Mouse (Mus musculus) forebrain, embryonic 15.5 days (tissue): ENCODE data around the gene Kcnmb1. TPM values are rescaled to one million over a fixed set of nuclear protein-coding genes. Genes with fewer than 3 reads are reported as not detected.

Source experiments
- ATAC-seq: fragments of 200-750 bp; cut with Nextera tagmentation; replicated peaks from 2 replicates; pipeline ENCODE4 v1.8.0; 2017; ENCODE audit warnings: mild to moderate bottlenecking, moderate TSS enrichment, moderate library complexity
- H3K27ac ChIP-seq: fragments of 300-500 bp; sonication (generic); replicated peaks from 2 replicates; pipeline ENCODE4 v1.5.1; 2015; ENCODE audit warnings: mild to moderate bottlenecking, inconsistent platforms
- H3K27me3 ChIP-seq: fragments of 300-500 bp; sonication (generic); 2 replicates; pipeline ENCODE4 v1.6.1; 2015; ENCODE audit warnings: inconsistent platforms
- H3K36me3 ChIP-seq: fragments of 300-500 bp; sonication (generic); 2 replicates; pipeline ENCODE4 v1.6.1; 2015; ENCODE audit warnings: mild to moderate bottlenecking, inconsistent platforms
- H3K4me1 ChIP-seq: fragments of 300-500 bp; sonication (generic); 2 replicates; pipeline ENCODE4 v1.6.1; 2015; ENCODE audit warnings: inconsistent platforms
- H3K4me2 ChIP-seq: fragments of 300-500 bp; sonication (generic); replicated peaks from 2 replicates; pipeline ENCODE4 v1.6.1; 2015; ENCODE audit warnings: mild to moderate bottlenecking, inconsistent platforms
- H3K4me3 ChIP-seq: fragments of 300-500 bp; sonication (generic); 2 replicates; pipeline ENCODE4 v1.5.1; 2015; ENCODE audit warnings: mild to moderate bottlenecking, inconsistent platforms
- H3K9ac ChIP-seq: fragments of 300-500 bp; sonication (generic); replicated peaks from 2 replicates; pipeline ENCODE4 v1.6.1; 2015; ENCODE audit warnings: mild to moderate bottlenecking, inconsistent platforms
- H3K9me3 ChIP-seq: fragments of 300-500 bp; sonication (generic); 2 replicates; pipeline ENCODE4 v1.6.1; 2016; ENCODE audit warnings: inconsistent platforms
- WGBS: fragments of 180-500 bp; shearing (Covaris S2); methylation state at CpG from one replicate; pipeline ENCODE4 v1.1.7; 2015; ENCODE audit warnings: mixed read lengths; 5-methylcytosine and 5-hydroxymethylcytosine counted together
- polyA plus RNA-seq: library from polyadenylated mRNA; unstranded; fragments of >200 nt; fragmentation: Nextera tagmentation; extraction: Ambion mirVana; gene quantifications from 2 replicates; pipeline ENCODE4 v1.2.1, GENCODE M21; 2015

Kcnmb1 gene
- polyA plus RNA-seq, 1 experiment from 2014 or later = 0.15 TPM

DNA sequence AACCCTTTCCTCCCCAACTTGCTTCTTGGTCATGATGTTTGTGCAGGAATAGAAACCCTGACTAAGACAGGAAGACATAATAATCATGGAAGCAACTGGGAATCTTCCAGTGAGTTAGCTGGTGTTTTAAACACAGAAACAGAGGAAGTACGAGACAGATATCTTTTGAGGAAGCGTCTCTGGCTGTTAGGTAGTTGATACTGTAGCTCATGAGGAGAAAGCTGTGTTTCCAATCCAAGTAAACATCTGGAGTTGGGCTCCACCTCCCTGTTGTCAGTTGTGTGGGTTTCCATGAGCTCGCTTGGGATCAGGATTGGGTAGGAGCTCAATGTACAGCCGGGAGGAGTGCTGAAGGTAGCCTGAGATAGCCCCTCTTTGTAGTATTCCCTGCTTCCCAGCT is 16.3 kb upstream of the Kcnmb1 start:
- Histone ChIP-seq H3K4me1 (no peaks in the 10 kb centered on the region), H3K27ac (no peak overlapping the region), H3K9me3 (no peaks in the 10 kb centered on the region), H3K4me3 (no peak overlapping the region), H3K36me3 (no peaks in the 10 kb centered on the region), H3K27me3 (no peaks in the 10 kb centered on the region), H3K9ac (no peak overlapping the region), H3K4me2 (no peak overlapping the region)
- 86% methylated on average over 4 of the region's 4 CpGs for WGBS
- ATAC-seq = no peak

DNA sequence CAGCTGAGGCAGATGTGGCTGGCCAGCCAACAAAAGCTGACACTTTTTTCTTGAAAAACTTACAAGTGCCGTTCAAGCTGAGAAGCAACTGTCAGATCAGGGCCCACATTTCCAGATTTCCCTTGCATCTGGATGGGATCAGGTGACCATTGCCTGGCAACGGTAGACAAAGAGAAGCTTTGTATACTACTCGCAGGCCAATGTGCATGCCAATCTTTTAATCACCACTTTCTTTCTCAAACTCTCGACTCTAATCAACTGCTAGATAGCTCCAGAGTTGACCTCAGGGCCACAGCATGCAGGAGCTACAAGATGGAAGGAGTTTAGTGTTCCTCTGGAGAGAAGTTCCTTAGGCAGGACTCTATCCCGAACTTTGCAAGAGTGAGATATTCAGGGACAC is 11.7 kb upstream of the Kcnmb1 start:
- WGBS = 17% methylated on average over 5 of the region's 5 CpGs
- no peak overlapping the region for H3K27ac ChIP-seq
- no peak for ATAC-seq
- no peak overlapping the region for H3K9ac ChIP-seq
- no peak overlapping the region for H3K4me2 ChIP-seq
- H3K27me3 ChIP-seq = no peaks in the 10 kb centered on the region
- H3K4me1 ChIP-seq = no peaks in the 10 kb centered on the region
- no peak overlapping the region for H3K4me3 ChIP-seq
- no peaks in the 10 kb centered on the region for H3K9me3 ChIP-seq
- no peaks in the 10 kb centered on the region for H3K36me3 ChIP-seq

DNA sequence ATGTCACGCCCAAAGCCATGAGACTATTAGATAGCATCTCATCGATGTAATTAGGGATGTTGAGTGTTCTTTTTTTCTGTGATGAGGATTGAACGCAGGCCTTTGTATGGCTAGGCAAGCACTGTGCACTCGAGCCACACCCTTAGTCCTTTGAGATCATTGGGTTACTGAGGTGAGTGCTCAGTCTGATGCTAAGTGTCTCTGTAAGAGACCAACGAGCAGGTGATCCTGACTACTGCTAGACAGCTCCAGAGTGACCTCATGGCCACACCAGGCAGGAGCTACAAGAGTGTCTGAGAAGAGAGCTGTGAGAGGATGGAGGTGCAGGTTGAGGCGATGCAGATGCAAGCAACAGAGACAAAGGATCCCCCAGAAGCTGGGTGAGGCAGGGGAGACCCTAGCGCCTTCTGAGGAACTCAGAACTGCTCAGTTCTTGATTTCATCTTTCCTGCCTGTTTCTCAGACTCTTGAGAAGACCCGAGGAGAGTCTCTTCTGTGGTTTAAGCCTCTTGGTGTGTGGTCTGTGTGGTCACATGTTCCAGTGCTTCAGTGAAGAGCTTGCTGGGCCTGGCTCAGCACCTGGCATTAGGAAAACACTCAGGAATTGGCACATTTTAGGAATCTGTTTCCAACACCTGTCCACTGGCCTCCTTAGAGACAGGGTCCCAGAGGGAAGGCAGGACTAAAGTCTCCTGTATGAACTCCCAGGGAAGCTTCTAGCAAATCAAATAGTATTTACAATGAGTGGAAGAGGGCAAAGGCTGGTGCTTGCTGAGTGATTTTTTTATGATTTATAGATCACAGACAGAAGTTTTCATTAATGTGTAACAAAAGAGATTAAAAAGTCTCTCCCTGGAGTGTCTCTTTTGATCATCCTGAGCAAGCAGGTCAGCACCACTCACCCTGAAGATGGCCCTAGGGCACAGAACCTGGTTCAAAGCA is 10.9 kb upstream of the Kcnmb1 start:
- H3K9ac ChIP-seq = no peak overlapping the region
- H3K4me2 ChIP-seq = no peak overlapping the region
- 80% methylated on average over 8 of the region's 8 CpGs for WGBS

DNA sequence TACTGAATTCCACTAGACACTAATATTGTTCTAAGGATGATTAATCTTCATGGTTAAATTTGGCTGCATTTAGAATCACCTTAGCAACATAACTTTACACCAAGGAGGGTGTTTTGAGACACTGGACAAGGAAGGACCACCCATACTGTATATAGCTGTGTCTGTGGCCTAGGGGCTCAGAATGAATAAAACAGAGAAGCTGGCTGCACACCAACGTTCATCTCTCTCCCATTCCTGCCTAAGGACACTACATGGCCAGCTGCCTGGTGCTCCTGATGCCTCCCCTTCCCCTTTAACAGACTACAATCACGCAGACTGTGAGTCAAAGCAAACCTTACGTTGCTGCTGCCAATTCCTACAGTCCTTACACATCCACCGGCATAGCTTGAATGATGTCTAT is 6.8 kb upstream of the Kcnmb1 start:
- Histone ChIP-seq H3K4me3 (no peak overlapping the region), H3K27ac (no peak overlapping the region), H3K9ac (no peak overlapping the region), H3K27me3 (no peaks in the 10 kb centered on the region), H3K4me1 (no peaks in the 10 kb centered on the region), H3K36me3 (no peaks in the 10 kb centered on the region), H3K9me3 (no peaks in the 10 kb centered on the region), H3K4me2 (no peak overlapping the region)
- WGBS = 73% methylated on average over 4 of the region's 4 CpGs
- ATAC-seq = no peak

More for the DNA sequence above, 10.9 kb upstream of the Kcnmb1 start:
- Histone ChIP-seq H3K9me3 (no peaks in the 10 kb centered on the region), H3K27ac (no peak overlapping the region), H3K27me3 (no peaks in the 10 kb centered on the region), H3K36me3 (no peaks in the 10 kb centered on the region), H3K4me3 (no peak overlapping the region), H3K4me1 (no peaks in the 10 kb centered on the region)
- no peak for ATAC-seq

- Histone ChIP-seq H3K27me3 (no peaks in the 10 kb centered on the region), H3K9me3 (no peaks in the 10 kb centered on the region), H3K9ac (no peak overlapping the region), H3K36me3 (no peaks in the 10 kb centered on the region), H3K4me2 (no peak overlapping the region), H3K4me3 (no peak overlapping the region), H3K4me1 (no peaks in the 10 kb centered on the region), H3K27ac (no peak overlapping the region)
- WGBS = 89% methylated on average over 5 of the region's 5 CpGs
- no peak for ATAC-seq
These were observed 6.2 kb upstream of the Kcnmb1 start for GRCm38 (mm10) chr11:33956623-33957022.

GRCm38 (mm10) chr11:33957595-33957994 is 5.2 kb upstream of the Kcnmb1 start:
- no peak overlapping the region for H3K9ac ChIP-seq
- H3K36me3 ChIP-seq = no peaks in the 10 kb centered on the region
- H3K27ac ChIP-seq = no peak overlapping the region
- no peaks in the 10 kb centered on the region for H3K27me3 ChIP-seq
- no peaks in the 10 kb centered on the region for H3K4me1 ChIP-seq
- no peaks in the 10 kb centered on the region for H3K9me3 ChIP-seq
- WGBS = 89% methylated on average over 6 of the region's 6 CpGs
- H3K4me2 ChIP-seq = no peak overlapping the region
- no peak overlapping the region for H3K4me3 ChIP-seq
- no peak for ATAC-seq

- Histone ChIP-seq H3K27me3 (no peaks in the 10 kb centered on the region), H3K36me3 (no peaks in the 10 kb centered on the region), H3K4me1 (no peaks in the 10 kb centered on the region), H3K9ac (no peak overlapping the region), H3K27ac (no peak overlapping the region), H3K4me3 (no peak overlapping the region), H3K4me2 (no peak overlapping the region), H3K9me3 (no peaks in the 10 kb centered on the region)
- ATAC-seq = no peak
- 87% methylated on average over 8 of the region's 8 CpGs for WGBS
These were observed 4.1 kb upstream of the Kcnmb1 start for GRCm38 (mm10) chr11:33958713-33959112.

DNA sequence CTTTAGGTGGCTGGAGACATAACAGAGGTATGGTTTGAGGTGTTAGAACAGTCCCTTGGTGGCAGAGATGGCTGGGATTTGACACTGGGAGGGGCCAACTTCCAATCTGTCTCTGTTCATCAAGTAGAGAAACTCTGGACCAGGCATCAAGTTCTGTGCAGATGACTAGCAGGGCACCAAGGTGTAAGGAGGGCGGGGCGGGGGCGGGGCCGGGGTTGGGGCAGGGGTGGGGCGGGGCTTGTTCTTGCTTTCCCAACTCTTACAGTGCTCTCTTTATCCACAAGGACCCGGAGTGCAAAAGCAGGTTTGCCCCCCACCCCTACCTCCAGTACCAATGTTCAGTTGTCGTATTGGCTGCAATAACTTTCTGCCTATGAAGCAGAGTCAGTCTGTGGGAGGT is 635 bp upstream of the Kcnmb1 start:
- H3K4me1 ChIP-seq = no peaks in the 10 kb centered on the region
- H3K4me2 ChIP-seq = no peak overlapping the region
- 51% methylated on average over 7 of the region's 7 CpGs for WGBS
- no peak for ATAC-seq
- no peaks in the 10 kb centered on the region for H3K36me3 ChIP-seq
- no peaks in the 10 kb centered on the region for H3K9me3 ChIP-seq
- H3K27me3 ChIP-seq = no peaks in the 10 kb centered on the region
- H3K27ac ChIP-seq = no peak overlapping the region
- H3K9ac ChIP-seq = no peak overlapping the region
- H3K4me3 ChIP-seq = no peak overlapping the region

DNA sequence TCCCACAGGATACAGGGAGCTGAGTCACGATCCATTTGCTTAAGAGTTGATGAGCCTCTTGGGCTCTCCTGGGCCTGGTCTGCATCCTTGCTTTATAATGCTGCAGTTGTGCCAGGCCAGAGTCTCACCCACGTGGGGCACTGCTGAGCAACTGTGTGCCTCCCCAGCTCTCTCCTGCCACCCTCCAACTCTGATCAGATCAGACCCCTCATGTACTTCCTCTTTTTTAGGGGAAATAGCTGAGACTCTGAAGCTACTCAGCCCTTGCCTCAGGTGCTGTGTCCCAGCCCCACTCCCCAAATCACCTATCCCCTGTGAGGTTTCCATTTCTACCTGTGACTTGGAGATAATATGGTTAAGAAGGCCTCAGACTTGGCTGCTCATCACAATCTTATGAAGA is 2.6 kb downstream of the Kcnmb1 start:
- WGBS = 61% methylated on average over 2 of the region's 2 CpGs
- H3K27ac ChIP-seq = no peak overlapping the region

DNA sequence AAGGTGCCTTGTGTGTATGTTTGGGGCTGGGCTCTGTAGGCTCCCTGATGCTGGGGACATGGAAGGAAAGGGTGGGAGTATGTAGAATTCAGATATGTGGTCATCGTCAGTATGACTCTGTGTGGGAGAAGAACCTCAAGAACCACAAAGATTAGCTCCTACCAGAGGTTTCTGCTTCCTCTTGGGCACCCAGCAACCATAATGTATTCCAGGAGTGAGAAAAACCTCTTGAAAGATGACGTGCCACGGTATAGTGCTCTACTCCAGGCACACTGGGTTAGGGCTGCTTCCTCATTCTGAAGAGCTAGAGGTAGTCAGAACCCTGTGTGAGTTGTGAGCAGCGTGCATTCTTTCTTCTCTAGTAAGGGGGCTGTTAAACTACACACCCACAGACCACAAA is 4.9 kb downstream of the Kcnmb1 start:
- no peaks in the 10 kb centered on the region for H3K36me3 ChIP-seq
- H3K27me3 ChIP-seq = no peaks in the 10 kb centered on the region
- no peaks in the 10 kb centered on the region for H3K9me3 ChIP-seq
- no peak overlapping the region for H3K4me2 ChIP-seq
- 85% methylated on average over 4 of the region's 4 CpGs for WGBS
- no peak overlapping the region for H3K27ac ChIP-seq
- no peaks in the 10 kb centered on the region for H3K4me1 ChIP-seq
- no peak overlapping the region for H3K4me3 ChIP-seq
- ATAC-seq = no peak
- H3K9ac ChIP-seq = no peak overlapping the region

More for the DNA sequence above, 2.6 kb downstream of the Kcnmb1 start:
- no peak overlapping the region for H3K4me2 ChIP-seq
- H3K4me1 ChIP-seq = no peaks in the 10 kb centered on the region
- H3K9me3 ChIP-seq = no peaks in the 10 kb centered on the region
- H3K4me3 ChIP-seq = no peak overlapping the region
- no peaks in the 10 kb centered on the region for H3K36me3 ChIP-seq
- no peak overlapping the region for H3K9ac ChIP-seq
- no peaks in the 10 kb centered on the region for H3K27me3 ChIP-seq
- ATAC-seq = no peak

- Histone ChIP-seq H3K4me2 (no peak overlapping the region), H3K36me3 (no peaks in the 10 kb centered on the region), H3K4me1 (no peaks in the 10 kb centered on the region), H3K4me3 (no peak overlapping the region), H3K27ac (no peak overlapping the region), H3K9me3 (no peaks in the 10 kb centered on the region), H3K9ac (no peak overlapping the region), H3K27me3 (no peaks in the 10 kb centered on the region)
- ATAC-seq = no peak
- WGBS = 87% methylated on average over 3 of the region's 3 CpGs
These were observed 6.4 kb downstream of the Kcnmb1 start for GRCm38 (mm10) chr11:33969199-33969598.

DNA sequence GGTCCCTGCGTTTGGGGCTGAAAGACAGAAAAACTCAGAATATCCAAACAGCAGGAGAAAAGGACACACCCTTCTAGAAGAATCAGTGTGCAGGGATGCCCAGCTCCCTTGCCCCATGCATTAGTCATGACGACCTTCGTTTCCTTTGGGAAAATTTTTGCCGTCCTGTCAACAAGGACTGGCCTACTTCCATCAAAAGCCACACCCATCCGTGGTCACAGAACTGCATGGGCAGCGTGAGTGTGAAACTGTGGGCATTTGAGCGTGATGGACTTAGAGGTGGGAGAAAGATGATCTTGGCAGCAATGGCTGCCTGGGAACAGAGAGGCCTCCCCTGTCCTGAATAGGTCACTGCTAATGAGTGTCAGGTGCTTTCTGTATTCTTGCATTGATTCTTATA is 9.3 kb downstream of the Kcnmb1 start:
- H3K4me3 ChIP-seq = no peak overlapping the region
- no peak for ATAC-seq
- H3K9me3 ChIP-seq = no peaks in the 10 kb centered on the region
- WGBS = 86% methylated on average over 7 of the region's 7 CpGs
- no peak overlapping the region for H3K27ac ChIP-seq
- no peak overlapping the region for H3K9ac ChIP-seq
- no peak overlapping the region for H3K4me2 ChIP-seq
- no peaks in the 10 kb centered on the region for H3K4me1 ChIP-seq
- H3K36me3 ChIP-seq = no peaks in the 10 kb centered on the region
- H3K27me3 ChIP-seq = no peaks in the 10 kb centered on the region
